Mouse (Mus musculus): ENCODE data around the gene Hist1h3d. TPM values are rescaled to one million over a fixed set of nuclear protein-coding genes. Genes with fewer than 3 reads are reported as not detected.
"Not testable (repeated sequence)": the region's sequence is repeated elsewhere in the genome, so short reads cannot be mapped to it uniquely, and the experiment has no call there.

Hist1h3d gene
- total RNA-seq, 4 experiments from 2014 or later = 8.9 to 11.8 (median 10.0) TPM

DNA sequence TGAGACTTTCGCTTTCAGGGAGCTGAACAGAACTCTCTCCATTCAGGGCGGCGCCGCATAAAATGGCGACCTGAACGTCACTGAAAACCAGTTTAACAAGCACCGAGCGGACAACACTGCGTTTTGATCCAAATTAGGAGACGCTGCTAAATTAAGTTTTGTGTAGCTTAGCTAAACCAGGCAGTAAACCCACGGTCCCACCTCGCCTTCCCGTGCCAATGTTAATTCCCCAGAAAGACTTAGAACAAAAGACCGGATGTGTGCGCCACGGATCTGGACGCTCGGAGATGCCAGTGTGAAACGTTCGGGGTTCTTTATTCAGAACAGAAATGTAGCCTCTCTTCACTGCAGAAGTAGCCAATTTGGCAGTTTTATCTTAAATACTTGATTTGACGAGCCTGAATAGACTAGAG is 9.5 kb downstream of the Hist1h3d start:
- DNase-seq (ENCODE audit: low spot score in 2 of 2) = peak; percentile 51 to 66

DNA sequence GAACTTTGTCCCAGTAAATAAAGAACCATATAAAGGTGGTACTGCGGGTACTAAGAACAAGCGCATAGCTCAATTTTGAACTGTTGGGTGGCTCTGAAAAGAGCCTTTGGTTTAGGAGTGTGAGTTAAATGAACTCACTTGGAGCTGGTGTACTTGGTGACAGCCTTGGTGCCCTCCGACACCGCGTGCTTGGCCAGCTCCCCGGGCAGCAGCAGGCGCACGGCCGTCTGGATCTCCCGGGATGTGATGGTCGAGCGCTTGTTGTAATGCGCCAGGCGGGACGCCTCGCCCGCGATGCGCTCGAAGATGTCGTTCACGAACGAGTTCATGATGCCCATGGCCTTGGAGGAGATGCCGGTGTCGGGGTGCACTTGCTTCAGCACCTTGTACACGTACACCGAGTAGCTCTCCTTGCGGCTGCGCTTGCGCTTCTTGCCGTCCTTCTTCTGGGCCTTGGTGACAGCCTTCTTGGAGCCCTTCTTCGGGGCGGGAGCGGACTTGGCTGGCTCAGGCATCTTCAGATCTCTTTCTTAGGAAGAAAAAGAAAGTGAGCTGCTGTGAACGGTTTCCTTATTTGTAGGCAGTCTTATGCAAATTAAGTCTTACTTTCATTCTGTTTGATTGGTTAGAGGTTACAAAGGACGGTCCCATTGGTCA is 10.0 kb downstream of the Hist1h3d start:
- peak; percentile 51 to 71 for DNase-seq (ENCODE audit: low spot score in 2 of 2)

DNA sequence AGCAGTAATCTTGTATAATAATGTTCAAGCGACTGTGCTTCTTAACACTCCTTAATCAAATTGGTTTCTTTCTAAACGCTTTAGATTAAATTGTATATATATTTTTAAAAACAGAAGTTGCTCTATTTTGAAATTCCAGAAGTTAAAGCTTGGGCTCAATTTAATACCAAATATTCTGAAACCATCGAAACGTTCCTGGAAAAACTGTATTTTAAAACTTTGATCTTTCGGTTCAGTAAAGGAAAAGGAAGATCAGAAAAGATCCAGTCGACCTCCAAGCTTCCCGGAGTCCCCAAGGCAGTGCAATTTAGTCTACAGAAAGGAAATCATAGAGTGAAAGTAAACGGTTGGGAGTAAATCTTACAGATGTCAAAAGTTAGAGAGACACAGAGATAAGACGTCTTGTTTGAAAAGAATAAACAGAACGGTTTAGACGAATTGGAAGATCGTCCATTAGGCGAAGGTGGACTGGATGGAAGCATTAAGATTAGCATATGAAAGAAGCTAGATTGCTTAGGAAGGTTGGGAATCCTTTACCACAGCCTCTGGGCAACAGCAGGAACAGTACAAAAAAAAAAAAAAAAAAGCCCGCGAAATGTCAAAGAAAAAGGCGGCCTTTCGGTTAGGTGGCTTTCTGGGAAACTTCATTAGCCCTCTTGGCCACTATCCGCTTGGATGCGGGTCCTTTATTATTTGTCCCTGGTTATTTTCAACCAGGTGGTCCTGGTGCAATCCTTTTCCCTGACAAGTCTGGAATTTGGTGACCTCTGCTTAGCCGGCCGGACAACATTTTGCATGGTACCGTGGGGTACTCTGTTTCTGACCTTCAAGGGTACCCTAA is 10.8 kb downstream of the Hist1h3d start:
- DNase-seq (ENCODE audit: low spot score in 2 of 2) = no peak

DNA sequence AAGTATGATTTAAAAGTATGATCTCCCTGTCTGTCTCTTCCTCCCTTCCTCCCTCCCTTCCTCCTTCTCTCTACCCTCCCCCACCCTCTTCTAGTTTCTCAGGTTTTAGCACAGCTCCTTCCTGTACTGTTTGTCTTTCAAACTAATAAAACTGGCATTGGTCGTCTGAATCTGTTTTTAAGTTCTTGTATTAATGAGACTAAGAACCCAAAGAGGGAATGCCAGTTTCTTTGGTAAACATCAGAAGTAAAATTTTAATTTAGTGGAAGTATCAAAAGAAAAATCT is 11.3 kb downstream of the Hist1h3d start:
- DNase-seq (ENCODE audit: low spot score in 2 of 2) = no peak

DNA sequence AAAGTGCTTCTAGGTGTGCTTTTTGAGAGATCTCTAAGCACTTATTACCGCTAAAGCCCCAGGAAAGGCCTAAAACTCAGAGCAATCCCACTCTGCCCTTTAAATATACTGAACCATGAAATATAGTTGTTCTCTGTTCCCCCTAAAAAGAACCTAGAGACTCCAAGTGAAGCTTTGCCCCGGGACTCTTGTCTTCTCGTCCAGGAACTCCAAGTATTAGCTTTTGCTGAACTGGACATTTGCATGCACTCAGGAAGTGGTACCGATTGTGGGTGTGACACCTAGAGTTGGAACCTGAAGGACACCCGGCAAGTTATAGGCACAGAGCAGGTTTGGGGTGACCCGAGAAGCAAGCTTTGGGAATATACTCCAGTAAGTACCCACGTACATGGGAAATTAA is 15.6 kb downstream of the Hist1h3d start:
- DNase-seq (ENCODE audit: low spot score in 2 of 2) = no peak

DNA sequence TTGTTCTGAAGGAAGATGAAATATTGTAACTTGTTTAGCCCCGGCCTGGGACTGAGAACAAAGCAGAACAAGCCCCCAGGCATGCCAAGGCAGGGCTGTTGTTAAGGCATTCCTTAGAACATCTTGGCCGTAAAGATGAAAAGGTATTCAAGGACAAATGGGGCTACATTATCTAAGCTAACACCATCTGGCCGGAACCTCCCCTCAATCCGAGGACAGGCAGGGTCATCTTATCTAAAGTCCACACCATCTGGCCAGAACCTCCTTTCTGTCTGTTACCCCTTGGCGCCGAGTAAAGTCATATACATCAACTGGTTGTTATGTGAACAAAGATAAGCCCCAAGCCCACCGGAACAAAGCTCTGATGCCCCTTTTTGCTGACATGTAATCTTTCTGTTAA is 16.3 kb downstream of the Hist1h3d start:
- DNase-seq (ENCODE audit: low spot score in 2 of 2) = not testable (repeated sequence)

DNA sequence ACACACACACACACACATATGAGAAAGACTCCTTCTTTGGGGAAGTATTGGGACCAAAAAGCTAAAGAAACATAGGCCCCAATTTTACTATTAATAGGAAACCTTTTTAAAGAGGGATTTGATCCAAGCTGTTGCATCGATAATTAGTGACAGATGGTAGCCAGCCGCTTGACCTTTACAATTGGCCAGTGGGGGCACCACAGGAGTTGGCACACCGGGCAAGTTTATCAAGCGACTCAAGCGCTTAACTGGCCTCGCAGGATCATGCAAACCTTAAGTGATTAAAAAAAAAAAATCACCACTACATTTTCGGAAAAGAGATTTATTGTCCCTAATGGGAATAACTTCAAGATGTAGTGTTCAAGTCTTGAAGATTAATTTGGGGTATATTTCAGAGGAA is 17.1 kb downstream of the Hist1h3d start:
- no peak for DNase-seq (ENCODE audit: low spot score in 2 of 2)

DNA sequence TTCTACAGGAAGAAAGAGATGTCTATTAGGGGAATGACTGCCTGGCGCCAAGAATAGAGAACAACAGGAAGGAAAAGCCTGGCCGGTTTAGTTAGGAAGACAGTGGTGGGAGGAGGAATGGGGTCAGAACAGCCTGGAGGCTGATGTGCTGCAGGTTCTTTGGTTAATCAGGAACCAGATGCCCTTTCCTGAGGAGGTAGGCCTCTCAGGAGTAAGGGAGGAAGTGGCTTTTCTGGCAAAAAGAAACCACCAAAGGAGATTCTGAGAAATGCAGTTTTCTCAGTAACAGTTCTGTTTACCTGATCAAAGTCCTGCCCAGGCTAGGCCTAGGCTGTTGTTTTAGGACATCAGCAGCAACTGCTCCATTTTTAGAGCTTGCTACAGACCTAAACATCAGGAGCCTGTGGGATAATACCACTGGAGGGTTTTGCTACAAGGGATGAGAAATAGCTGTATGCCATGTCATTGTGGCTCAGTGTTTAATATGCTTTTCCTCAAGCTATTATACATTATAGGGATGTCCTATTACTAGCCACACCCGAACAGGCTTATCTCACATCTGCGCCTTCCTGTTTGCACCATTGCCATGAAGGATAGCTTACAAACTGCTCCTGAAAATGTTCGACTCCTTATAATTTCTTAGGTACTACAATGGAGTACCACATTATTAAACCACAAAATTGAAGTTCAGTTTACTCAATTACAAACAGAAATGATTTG is 17.6 kb downstream of the Hist1h3d start:
- DNase-seq (ENCODE audit: low spot score in 2 of 2) = no peak

DNA sequence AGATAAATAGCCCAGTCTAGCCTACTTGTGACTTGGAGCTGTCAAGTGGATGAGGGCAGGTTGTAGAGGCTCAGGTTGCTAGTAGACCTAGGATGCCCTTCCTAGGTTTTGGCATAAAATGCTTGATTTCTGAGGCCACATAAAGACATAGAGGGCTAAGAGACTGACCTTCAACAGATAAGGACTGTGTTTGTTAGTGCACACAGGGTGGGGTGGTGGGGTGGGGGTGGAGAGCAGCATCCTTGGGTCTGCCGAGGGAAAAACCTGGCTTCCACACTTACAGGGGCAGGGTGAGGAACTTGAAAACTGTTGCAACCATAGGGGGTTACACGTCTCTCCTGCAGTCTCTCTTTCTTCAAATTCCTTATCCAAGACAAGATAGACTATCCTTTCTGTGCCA is 19.6 kb downstream of the Hist1h3d start:
- no peak for DNase-seq (ENCODE audit: low spot score in 2 of 2)

DNA sequence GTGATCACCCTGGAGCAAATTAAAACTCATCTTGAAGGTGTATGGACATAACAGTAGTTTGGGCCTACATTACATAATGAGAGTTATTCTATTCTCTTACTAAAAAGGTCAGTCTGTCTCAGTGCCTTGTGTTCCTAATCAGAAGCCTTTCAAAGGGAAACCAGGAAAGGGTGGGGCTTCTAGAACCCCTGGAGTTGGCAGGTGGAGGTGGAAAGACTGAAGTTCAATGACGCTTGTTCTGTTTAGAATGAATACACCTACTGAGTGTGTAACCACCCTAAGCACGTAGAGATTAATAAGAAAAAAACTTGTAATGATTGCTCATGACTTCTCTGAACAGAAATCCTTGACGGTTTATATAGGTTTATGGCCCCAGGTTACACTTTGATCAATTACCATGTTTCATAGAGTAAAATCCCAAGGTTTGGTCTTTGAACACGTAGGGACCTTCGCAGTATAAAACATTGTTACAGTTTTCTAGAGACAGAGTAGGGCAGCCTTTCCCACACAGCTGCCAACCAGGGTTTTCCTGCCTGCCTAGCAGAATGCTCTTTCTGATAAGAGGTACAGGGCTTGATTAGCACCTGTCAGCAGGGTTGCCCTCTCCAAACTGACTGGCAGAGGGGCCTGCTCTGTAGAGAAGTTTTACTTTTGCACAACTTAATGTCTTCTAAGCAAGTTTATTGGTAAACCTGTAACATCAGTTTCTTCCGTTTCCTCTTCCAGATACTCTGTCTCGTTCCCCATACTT is 20.2 kb downstream of the Hist1h3d start:
- no peak for DNase-seq (ENCODE audit: low spot score in 2 of 2)

DNA sequence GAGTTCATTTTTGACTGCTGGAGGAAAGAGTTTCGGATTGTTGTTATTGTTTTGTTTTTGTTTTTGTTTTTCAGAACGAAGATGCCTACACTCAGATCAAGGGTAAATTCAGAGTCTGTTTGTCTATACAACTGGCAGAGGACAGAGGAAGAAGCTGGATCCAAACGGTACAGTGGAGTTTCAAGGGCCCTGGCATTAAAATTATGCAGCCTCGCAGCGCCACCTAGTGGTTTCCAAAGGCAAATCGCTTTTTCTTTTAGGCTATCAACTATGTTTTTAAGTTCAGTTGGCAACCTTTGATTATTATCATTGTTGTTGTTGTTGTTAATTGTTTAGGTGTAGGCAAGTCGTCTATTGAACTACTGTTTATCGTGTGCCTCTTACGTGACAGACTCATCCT is 22.4 kb downstream of the Hist1h3d start:
- no peak for DNase-seq (ENCODE audit: low spot score in 2 of 2)

DNA sequence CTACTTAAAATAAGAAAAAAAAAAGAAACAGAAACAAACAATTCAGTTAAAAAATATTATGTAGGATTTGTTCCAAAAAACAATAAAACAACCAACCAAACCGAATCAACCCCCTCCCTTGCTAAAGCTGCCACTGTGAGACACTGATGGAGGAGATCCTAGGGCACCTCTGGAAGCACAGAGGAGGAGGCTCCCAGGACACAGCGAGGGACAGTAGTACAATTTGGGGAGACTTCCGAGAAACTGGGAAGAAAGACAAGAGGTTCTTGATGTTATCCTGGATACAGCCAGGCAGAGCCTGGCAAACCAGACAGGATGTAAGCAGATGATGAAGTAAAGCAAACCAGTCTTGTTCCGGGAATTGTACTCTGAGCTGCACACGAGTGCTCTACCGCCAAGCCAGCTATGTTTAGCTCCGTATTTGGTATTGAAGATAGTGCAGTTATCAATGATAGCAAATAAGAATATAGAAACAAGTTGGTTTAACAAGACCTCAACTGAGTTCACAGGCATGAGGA is 27.7 kb downstream of the Hist1h3d start:
- no peak for DNase-seq (ENCODE audit: low spot score in 2 of 2)

DNA sequence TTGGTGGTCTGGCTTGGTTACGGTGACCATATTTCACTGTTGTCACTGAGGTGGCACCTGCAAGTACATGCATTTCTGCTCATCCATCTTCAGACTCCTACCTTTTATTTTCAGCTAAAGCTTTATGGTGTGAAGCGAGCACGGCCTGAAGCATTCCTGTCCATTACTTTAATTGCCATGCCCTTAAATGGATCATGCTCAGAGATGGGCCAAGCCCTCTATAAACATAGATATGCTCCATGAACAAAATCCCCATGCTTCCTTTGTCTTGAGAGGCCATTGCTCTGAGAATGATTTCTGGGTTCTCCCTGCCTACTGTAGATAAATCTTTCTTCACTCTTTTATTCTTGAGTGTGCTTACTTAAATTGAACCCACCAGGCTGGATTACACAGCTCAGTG is 28.9 kb downstream of the Hist1h3d start:
- DNase-seq (ENCODE audit: low spot score in 2 of 2) = no peak

DNA sequence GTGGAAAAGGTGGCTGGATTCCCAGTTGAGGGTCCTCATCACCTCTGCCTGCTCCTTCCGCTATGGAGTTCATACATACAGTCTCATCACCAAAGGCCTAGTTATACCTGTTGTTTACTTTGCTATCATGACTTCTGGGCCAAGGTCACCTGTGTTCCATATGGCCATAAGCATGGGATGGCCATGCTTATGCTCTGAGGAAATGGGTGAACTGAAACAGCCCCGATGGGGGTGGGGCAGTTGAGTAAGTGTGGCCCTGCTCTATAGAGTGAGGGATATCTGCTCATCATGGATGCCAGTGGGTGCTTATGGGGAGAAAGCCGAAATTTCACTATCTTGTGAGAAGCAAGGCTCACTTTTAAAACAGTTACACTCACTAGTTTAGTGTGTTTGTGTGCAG is 29.5 kb downstream of the Hist1h3d start:
- DNase-seq (ENCODE audit: low spot score in 2 of 2) = no peak

DNA sequence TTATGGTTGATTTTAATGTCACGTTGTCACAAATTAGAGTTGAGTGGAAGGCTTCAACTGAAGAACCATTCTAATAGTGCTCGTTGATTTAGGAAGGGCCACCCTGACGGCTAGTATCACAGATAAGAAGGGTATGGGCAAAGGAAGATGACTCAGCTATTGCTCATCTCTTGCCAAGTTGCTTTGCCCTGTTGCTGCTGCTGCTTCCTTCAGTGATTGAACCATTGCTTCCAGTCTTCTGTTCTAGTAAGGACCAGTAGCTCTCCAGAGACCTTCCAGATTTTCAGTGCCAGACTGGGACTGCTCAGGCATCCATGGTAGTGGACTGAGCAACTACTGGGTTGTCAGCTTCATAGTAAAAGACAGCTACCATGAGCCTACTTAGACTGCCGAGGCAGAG is 33.6 kb downstream of the Hist1h3d start:
- no peak for DNase-seq (ENCODE audit: low spot score in 2 of 2)

DNA sequence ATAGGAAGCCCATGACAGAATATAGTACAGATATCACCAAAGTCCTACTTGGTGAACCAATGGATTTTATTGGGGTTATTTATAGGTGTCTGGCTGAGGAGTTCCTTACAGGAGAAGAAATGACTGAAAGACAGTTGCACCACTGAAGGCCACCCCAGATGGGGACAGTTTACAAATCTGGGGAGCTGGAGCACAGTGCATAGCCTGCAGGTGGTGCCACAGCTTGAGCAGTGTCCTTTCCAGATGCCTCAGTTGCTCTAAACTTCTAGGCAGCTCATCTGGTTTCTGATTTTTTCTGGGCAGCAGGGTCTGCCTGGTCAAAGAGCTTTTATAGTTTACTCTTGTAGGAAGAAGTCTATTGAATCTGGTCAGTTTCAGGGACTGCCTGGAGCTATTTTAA is 34.3 kb downstream of the Hist1h3d start:
- DNase-seq (ENCODE audit: low spot score in 2 of 2) = no peak

DNA sequence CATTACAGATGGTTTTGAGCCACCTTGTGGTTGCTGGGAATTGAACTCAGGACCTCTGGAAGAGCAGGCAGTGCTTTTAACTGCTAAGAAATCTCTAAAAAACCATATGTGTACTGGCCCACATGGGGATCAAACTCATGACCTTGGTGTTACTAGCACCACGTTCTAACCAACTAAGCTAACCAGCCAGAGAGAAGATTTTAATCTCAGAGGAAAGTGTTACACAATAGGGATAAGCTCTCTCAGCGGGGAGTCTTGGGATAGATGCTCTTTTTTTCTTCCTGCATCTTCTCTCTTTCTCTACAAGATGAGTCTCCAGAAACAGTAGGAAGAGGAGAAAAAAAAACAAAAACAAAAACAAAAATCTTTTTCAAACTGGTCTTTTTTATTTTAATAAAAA is 34.8 kb downstream of the Hist1h3d start:
- no peak for DNase-seq (ENCODE audit: low spot score in 2 of 2)

DNA sequence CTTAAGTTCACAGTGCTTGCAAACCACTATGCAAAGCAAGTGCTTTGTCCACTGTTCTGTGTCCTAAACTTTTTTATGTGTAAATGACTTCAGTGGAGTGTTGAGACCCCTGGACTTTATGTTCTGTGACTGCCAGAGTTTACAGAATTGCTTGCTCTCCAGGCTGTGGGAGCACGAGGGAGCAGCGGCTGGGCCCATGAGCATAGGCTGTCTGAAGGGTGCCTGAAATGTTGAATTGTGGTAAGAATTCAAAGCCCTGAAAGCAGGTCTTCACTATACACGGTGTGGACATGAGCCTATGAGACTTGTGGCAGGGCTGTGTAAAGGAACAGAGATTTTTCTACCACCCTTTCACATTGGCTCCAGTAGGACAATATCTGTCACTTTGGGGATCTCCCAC is 36.1 kb downstream of the Hist1h3d start:
- no peak for DNase-seq (ENCODE audit: low spot score in 2 of 2)

DNA sequence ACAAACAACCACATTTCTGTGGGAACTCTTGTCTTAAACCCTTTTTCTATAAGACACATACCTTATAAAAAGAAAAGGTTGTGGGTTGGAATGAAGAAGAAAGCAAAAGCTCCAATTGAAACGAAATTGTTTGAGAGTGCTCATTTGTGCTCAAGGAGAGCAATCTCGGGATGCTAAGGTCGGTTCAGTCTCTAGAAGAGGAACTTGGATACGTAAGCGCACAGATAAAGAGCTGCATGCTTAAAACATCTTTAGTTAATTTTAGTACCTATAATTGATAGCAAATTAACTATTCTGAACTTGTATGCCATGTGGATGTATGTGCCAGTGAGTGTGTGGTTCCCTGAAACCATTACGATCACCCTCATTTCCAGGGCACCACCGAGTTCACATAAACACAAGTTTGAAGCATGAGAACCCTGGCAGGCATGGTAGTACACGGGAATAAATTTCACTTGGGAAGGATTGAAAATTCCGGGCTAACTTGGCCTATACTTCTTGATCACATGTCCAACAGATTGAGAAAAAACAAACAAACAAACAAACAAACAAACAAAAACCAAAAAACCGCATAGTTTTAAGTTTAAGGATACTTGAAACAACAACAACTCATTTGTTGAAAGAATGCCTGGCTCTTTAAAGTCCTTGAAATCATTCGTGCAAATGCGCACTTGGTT is 44.6 kb downstream of the Hist1h3d start:
- DNase-seq (ENCODE audit: low spot score in 2 of 2) = no peak

DNA sequence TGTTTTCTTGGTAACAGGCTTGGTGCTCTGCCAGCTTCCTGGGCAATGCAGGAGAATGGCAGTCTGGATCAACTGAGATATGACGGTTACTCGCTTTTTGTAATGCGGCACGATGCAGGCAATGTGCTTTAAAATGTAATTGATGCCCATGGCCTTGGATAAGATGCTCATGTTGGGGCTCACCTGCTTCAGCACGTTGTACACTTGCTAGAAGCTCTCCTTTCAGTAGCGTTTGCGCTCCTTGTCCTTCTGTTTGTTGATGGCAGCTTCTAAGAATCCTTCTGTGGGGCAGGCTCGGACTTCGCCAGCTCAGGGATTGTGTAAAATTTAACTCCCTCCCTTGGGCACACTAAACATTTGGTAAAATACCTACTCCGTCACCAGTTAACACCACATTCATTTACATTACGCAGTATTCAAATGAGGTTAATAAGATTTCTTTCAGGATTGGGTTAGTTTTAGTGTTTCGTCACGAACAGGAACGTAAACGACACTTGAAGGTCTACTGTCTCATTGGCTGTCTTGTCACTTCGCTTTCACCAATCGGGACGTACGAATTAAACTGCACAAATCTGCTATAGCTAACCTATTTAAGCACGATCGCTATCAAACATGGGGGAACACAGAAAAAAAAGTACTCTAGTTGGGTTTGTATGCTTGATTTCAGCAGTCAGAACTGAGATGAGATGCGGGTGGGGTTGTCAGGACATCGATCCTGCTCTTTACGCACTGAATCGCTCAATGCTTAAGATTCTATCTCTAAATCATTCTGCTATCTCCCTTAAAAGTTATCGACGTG is 45.4 kb downstream of the Hist1h3d start, which contains the start of gene Hist1h2be:
TSS of gene Hist1h2be (minus strand) at position 392 of the 799 bp plus-strand sequence.
- DNase-seq (ENCODE audit: low spot score in 2 of 2) = peak; percentile 70 to 80
